17 mouse cellular contexts compared by ENCODE assay signal in the genomic region with DNA sequence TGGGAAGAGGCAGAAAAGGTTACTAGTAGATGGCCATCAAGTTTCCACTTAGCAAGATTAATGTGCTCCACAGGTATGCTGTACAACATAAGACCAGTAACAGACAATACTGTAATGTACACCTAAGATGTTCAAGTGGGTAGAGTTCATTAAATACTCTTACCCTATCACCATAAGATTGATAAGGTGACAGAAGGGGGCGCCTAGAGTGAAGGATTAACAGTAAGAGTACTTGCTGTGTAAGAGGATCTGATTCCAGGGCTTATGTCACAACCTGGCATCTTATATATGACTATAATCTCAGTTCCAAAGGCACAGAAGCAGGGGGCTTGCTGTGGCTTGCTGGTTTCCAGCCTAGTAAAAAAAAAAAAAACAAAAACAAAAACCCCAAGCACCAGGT. TPM values are rescaled to one million over a fixed set of nuclear protein-coding genes. Genes with fewer than 3 reads are reported as not detected.
DNase-seq lines count a peak whose midpoint lies in the region; ATAC-seq and TF ChIP-seq lines count a peak whose summit lies in the region.
"Had no signal": no experiment of that assay in that cellular context is flagged by ENCODE, and none has a peak within 500 bp of the region (broad histone marks: within the 10 kb centered on the region; RNA-seq: fewer than 3 reads in every experiment).

No protein-coding gene starts in this region.

- no peak for ATAC-seq in hindbrain, postnatal 0 days
- ATAC-seq: Patski had no signal

- peak; percentile 29 for TF ChIP-seq CTCF in layer of hippocampus, adult 2 months (conservative IDR thresholded peaks at IDR 0.05)
- no peak for TF ChIP-seq CTCF in small intestine, adult 2 months (IDR thresholded peaks at IDR 0.05; ENCODE audit: extremely low read depth, insufficient read length, insufficient replicate concordance, low read depth, low read length)
- TF ChIP-seq CTCF in hindbrain, postnatal 0 days (IDR thresholded peaks at IDR 0.05; ENCODE audit: low read depth) = no peak

- no peak for DNase-seq in layer of hippocampus, adult 2 months (ENCODE audit: low spot score in 2 of 2)
- DNase-seq in layer of hippocampus, adult 18-20 months (ENCODE audit: low spot score in 2 of 2) = no peak
- DNase-seq in 416B (ENCODE audit: low read depth) = peak; percentile 70
- DNase-seq in CD8-positive naive resting alpha-beta T cell, adult 2 months (ENCODE audit: low read depth in 2 of 2, low spot score in 2 of 2) = peak; percentile 43 to 61
- DNase-seq in right cerebral cortex, adult 18-20 months = no peak
- DNase-seq in hindbrain, postnatal 0 days (ENCODE audit: low spot score) = no peak
- DNase-seq in cerebellum, adult 11 months = no peak
- DNase-seq: cerebellum, adult 11-12 months; kidney, adult 18-20 months; kidney, postnatal 25 days; liver, embryonic 13.5 days had no signal

- no peak overlapping the region for H3K27ac ChIP-seq in layer of hippocampus, adult 2 months
- 0 out of 2 replicates have a peak overlapping the region, but pooled peaks have one; percentile 47 for H3K27ac ChIP-seq in small intestine, adult 2 months (ENCODE audit: insufficient read depth, low read depth, low read length)
- no peak overlapping the region for H3K27ac ChIP-seq in hindbrain, postnatal 0 days
- H3K27ac ChIP-seq: forebrain, embryonic 10.5 days; hindbrain, embryonic 12.5 days; liver, embryonic 13.5 days; macrophage; midbrain, embryonic 12.5 days had no signal

- H3K4me3 ChIP-seq in layer of hippocampus, adult 2 months = no peak overlapping the region
- no peak overlapping the region for H3K4me3 ChIP-seq in small intestine, adult 2 months (ENCODE audit: low read depth, low read length)
- no peak overlapping the region for H3K4me3 ChIP-seq in hindbrain, postnatal 0 days (ENCODE audit: low read length)
- H3K4me3 ChIP-seq: forebrain, embryonic 10.5 days; hindbrain, embryonic 12.5 days; liver, embryonic 13.5 days; midbrain, embryonic 12.5 days had no signal

- TF ChIP-seq POLR2A in small intestine, adult 2 months (IDR thresholded peaks at IDR 0.05; ENCODE audit: low read depth, low read length) = no peak

- no peaks in the 10 kb centered on the region for H3K9me3 ChIP-seq in hindbrain, postnatal 0 days (ENCODE audit: low read length)
- H3K9me3 ChIP-seq: forebrain, embryonic 10.5 days; hindbrain, embryonic 12.5 days; liver, embryonic 13.5 days; midbrain, embryonic 12.5 days had no signal

- H3K9ac ChIP-seq in hindbrain, postnatal 0 days (replicated peaks; ENCODE audit: low read length) = no peak overlapping the region
- H3K9ac ChIP-seq: hindbrain, embryonic 12.5 days; liver, embryonic 13.5 days; midbrain, embryonic 12.5 days had no signal

- H3K4me1 ChIP-seq in small intestine, adult 2 months (ENCODE audit: control insufficient read depth, insufficient read depth, insufficient read length, low read length) = peaks cover 14% of the 10 kb centered on the region
- no peaks in the 10 kb centered on the region for H3K4me1 ChIP-seq in hindbrain, postnatal 0 days (ENCODE audit: insufficient read depth, low read length)
- H3K4me1 ChIP-seq: forebrain, embryonic 10.5 days; hindbrain, embryonic 12.5 days; liver, embryonic 13.5 days; midbrain, embryonic 12.5 days had no signal

- no peaks in the 10 kb centered on the region for H3K27me3 ChIP-seq in small intestine, adult 2 months (ENCODE audit: control insufficient read depth, insufficient read depth, low read length)
- H3K27me3 ChIP-seq in hindbrain, postnatal 0 days (ENCODE audit: insufficient read depth, low read length) = no peaks in the 10 kb centered on the region
- H3K27me3 ChIP-seq: hindbrain, embryonic 12.5 days; liver, embryonic 13.5 days; midbrain, embryonic 12.5 days; Patski had no signal

- no peaks in the 10 kb centered on the region for H3K36me3 ChIP-seq in small intestine, adult 2 months (ENCODE audit: control insufficient read depth, insufficient read depth, low read length)
- H3K36me3 ChIP-seq in hindbrain, postnatal 0 days (ENCODE audit: insufficient read depth, low read length) = no peaks in the 10 kb centered on the region
- H3K36me3 ChIP-seq: forebrain, embryonic 10.5 days; hindbrain, embryonic 12.5 days; liver, embryonic 13.5 days; midbrain, embryonic 12.5 days had no signal

- no peak overlapping the region for H3K4me2 ChIP-seq in hindbrain, postnatal 0 days (ENCODE audit: low read depth, low read length)
- H3K4me2 ChIP-seq: hindbrain, embryonic 12.5 days; liver, embryonic 13.5 days; midbrain, embryonic 12.5 days had no signal

- WGBS in small intestine, adult 2 months = 8% methylated on average over 1 of the region's 1 CpGs
- WGBS in hindbrain, postnatal 0 days = 36% methylated on average over 1 of the region's 1 CpGs

RNA-seq across cellular contexts. Expression of a gene that starts 16.9 kb away (rescaled TPM):
- 1 to 10 TPM; 1.9 to 2.1 TPM for total RNA-seq in layer of hippocampus, adult 2 months (2021)
- 1 to 10 TPM; 2.0 TPM for total RNA-seq in layer of hippocampus, adult 18-20 months (2021)
- polyA plus RNA-seq in small intestine, adult 2 months (2012; rRNA removed) = 4.1 and 9.4 TPM in 2 replicates
- 2.8 and 3.0 TPM in 2 replicates for total RNA-seq in hindbrain, postnatal 0 days (2014; rRNA removed)
- 5.0 and 5.4 TPM in 2 replicates for polyA plus RNA-seq in hindbrain, postnatal 0 days (2015; fragmentation: Nextera tagmentation; extraction: Ambion mirVana)

Comparison
In these comparisons a context has a peak if more than half of its experiments do, and no peak if none do; other contexts are left out.
1. DNase-seq: peak in 416B (single experiment) and CD8-positive naive resting alpha-beta T cell, adult 2 months (2 of 2); none in layer of hippocampus, adult 2 months (0 of 2), layer of hippocampus, adult 18-20 months (0 of 2), right cerebral cortex, adult 18-20 months (single experiment), hindbrain, postnatal 0 days (single experiment) and cerebellum, adult 11 months (single experiment).